Mouse (Mus musculus) thymus, adult 2 months (tissue): ENCODE results near the gene Chst11.

Experiments used
- CTCF ChIP-seq: fragments of 200-500 bp; IDR thresholded peaks from 2 replicates; pipeline ENCODE4 v1.5.1; 2012; ENCODE audit warnings: mild to moderate bottlenecking, control low read depth, low read length, moderate library complexity, borderline replicate concordance; ENCODE audit not compliant: control insufficient read depth, poor library complexity, insufficient read depth; ENCODE audit errors: extremely low read depth
- POLR2A ChIP-seq: fragments of 200-500 bp; IDR thresholded peaks from 2 replicates; pipeline ENCODE4 v1.6.1; 2012; ENCODE audit warnings: mild to moderate bottlenecking, low read length, control low read depth, moderate library complexity; ENCODE audit not compliant: control insufficient read depth, poor library complexity, insufficient read depth; ENCODE audit errors: extremely low read depth

DNA sequence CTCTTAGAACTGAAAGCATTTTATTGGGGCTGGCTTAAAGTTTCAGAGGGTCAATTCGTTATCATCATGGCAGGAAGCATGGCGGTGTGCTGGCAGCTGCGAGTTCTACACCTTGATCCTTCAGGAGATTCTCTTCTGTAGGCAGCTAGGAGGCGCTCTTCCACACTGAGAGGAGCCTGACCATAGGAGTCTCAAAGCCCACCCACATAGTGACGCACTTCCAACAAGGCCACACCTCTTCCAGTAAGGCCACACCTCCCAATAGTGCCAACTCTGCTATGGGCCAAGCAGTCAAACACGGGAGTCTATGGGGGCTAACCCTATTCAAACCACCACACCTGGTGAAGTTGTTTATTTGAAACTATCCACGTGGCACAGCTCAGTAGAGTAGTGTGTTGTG is 24.0 kb upstream of the Chst11 start:
- TF ChIP-seq CTCF (no peak), POLR2A (no peak)
